Mouse (Mus musculus): ENCODE measurements around the gene Gpr143. TPM values are rescaled to one million over a fixed set of nuclear protein-coding genes. Genes with fewer than 3 reads are reported as not detected.

Gene Gpr143
- polyA plus RNA-seq, 1 experiment from 2014 or later = 0.19 TPM

DNA sequence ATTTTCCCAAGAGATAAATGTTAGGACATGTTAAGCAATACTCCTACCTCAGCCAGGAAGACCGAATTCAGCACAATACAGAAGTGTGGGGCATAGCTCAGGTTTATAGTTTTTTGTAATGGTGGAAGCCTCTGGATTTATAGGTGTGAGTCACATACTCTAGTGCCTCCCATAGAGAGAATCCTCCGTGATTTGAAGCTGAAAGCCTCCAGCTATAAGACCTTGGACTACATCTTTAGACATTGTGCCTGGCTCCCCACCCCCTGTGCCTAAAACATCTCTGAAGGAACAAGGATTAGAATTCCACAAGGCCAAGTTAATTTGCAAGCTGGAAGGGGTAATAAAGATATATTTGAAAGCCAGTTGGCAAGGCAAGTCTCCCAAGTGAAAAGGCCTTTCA lies 19.3 kb upstream of the Gpr143 start:
- H3K27ac ChIP-seq (ENCODE audit: low read depth, low read length) = no peak overlapping the region
- H3K9me3 ChIP-seq (replicated peaks; ENCODE audit: control insufficient read depth, low read length) = no peaks in the 10 kb centered on the region
- no peak overlapping the region for H3K4me2 ChIP-seq
- H3K9ac ChIP-seq (ENCODE audit: low read depth, low read length) = no peak overlapping the region
- WGBS (ENCODE audit: insufficient replicate concordance) = 55% methylated on average over 2 of the region's 2 CpGs
- H3K4me3 ChIP-seq (ENCODE audit: low read depth, low read length) = no peak overlapping the region
- no peak for ATAC-seq (replicated peaks; ENCODE audit: insufficient number of reproducible peaks, low FRiP score, low TSS enrichment)
- H3K36me3 ChIP-seq (ENCODE audit: control insufficient read depth, insufficient read depth, low read length) = no peaks in the 10 kb centered on the region
- no peaks in the 10 kb centered on the region; the same call in 1 of the 2 replicates for H3K4me1 ChIP-seq (ENCODE audit: control insufficient read depth, insufficient read depth, low read length)
- no peaks in the 10 kb centered on the region for H3K27me3 ChIP-seq (ENCODE audit: control insufficient read depth, insufficient read depth, low read length)

DNA sequence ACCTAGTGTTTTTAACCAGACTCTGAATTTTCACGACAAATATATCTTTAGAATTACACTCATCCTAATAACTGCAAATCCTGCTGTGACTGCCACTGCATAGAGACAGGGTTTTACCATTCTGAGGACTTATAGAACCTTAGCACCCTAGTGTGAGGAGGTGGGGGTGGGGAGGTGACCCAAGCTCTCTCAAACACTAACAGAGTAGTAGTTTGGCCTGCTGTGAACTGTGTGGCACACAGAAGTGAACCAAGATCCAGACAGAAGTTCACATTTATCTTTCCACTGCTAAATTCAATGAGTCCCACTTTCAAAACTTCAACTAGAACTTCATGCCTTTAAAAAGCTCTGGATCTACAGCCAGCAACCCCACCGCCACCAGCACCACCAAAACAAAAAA lies 18.9 kb upstream of the Gpr143 start:
- ATAC-seq (replicated peaks; ENCODE audit: insufficient number of reproducible peaks, low FRiP score, low TSS enrichment) = no peak
- Histone ChIP-seq H3K36me3 (ENCODE audit: control insufficient read depth, insufficient read depth, low read length) (no peaks in the 10 kb centered on the region), H3K4me1 (ENCODE audit: control insufficient read depth, insufficient read depth, low read length) (no peaks in the 10 kb centered on the region; the same call in 1 of the 2 replicates), H3K27me3 (ENCODE audit: control insufficient read depth, insufficient read depth, low read length) (no peaks in the 10 kb centered on the region), H3K4me2 (no peak overlapping the region), H3K27ac (ENCODE audit: low read depth, low read length) (no peak overlapping the region), H3K4me3 (ENCODE audit: low read depth, low read length) (no peak overlapping the region), H3K9ac (ENCODE audit: low read depth, low read length) (no peak overlapping the region), H3K9me3 (replicated peaks; ENCODE audit: control insufficient read depth, low read length) (no peaks in the 10 kb centered on the region)
- WGBS (ENCODE audit: insufficient replicate concordance) = 56% methylated on average over 2 of the region's 2 CpGs

DNA sequence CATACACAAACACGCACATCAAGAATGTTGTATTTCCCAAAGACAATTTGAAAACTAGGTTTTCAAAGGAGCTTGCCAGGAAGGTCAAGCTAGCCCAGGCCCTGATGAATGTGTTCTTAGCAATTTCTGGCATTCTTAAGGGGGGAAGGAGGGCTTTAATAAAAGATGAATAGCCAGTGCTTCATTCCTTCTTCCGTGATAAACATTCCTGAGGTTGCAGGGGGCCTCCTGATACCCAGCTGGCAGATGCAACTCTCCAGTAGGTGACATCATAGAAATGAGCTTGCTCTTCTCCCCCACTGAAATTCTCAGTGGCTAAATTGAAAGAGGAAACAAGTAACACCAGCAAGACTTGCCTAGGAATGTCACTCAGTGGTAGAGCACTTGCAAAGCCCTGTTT lies 17.6 kb upstream of the Gpr143 start:
- H3K36me3 ChIP-seq (ENCODE audit: control insufficient read depth, insufficient read depth, low read length) = no peaks in the 10 kb centered on the region
- no peak overlapping the region for H3K4me2 ChIP-seq
- H3K27ac ChIP-seq (ENCODE audit: low read depth, low read length) = no peak overlapping the region
- no peaks in the 10 kb centered on the region; the same call in 1 of the 2 replicates for H3K4me1 ChIP-seq (ENCODE audit: control insufficient read depth, insufficient read depth, low read length)
- peaks cover 7% of the 10 kb centered on the region for H3K27me3 ChIP-seq (ENCODE audit: control insufficient read depth, insufficient read depth, low read length)
- no peak for ATAC-seq (replicated peaks; ENCODE audit: insufficient number of reproducible peaks, low FRiP score, low TSS enrichment)
- WGBS (ENCODE audit: insufficient replicate concordance) = 41% methylated on average over 2 of the region's 2 CpGs
- no peaks in the 10 kb centered on the region for H3K9me3 ChIP-seq (replicated peaks; ENCODE audit: control insufficient read depth, low read length)
- no peak overlapping the region for H3K4me3 ChIP-seq (ENCODE audit: low read depth, low read length)
- H3K9ac ChIP-seq (ENCODE audit: low read depth, low read length) = no peak overlapping the region

DNA sequence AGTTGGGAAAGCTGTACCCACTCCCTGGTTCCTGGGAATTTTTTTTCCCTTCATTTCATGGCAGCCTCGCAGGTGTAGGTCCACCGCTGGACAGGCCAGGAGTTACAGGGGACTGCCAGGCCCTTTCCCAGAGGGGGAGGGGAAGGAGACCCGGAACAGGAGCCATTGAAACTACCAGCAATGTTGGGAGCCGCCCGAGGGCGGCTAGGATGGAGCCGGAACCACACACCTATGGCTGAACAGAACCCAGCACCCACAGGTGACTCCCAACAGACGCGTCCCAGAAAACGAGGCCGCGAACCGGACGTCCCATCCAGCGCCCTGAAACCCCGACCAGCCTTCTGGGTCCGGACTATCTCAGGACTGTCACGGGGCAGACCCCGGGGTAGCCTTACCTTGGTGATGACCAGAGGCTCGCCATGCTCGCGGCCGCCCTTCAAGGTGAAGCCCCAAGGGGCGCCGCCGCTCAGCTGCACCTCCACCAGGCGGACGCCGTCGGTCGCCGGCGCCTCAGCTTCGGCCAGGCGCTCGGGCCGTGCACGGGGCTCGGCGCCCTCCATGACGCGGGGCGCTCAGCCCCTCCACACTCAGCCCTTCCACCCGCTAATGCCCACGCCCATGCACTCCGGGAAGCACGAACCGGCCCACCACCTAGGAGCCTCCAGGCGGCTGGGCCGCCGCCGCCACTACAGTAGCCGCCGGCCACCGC lies 12.7 kb upstream of the Gpr143 start, which contains the start of gene Shroom2:
Shroom2 (minus strand) TSS at position 575 of the 709 bp plus-strand sequence.
- ATAC-seq (replicated peaks; ENCODE audit: insufficient number of reproducible peaks, low FRiP score, low TSS enrichment) = peak; percentile 72
- no peaks in the 10 kb centered on the region; the same call in 1 of the 2 replicates for H3K4me1 ChIP-seq (ENCODE audit: control insufficient read depth, insufficient read depth, low read length)
- peak within 1 kb of the TSS; percentile 82 for H3K9ac ChIP-seq (ENCODE audit: low read depth, low read length)
- H3K27ac ChIP-seq (ENCODE audit: low read depth, low read length) = peak within 1 kb of the TSS; percentile 71; the same call in 1 of the 2 replicates
- H3K4me2 ChIP-seq = peak within 1 kb of the TSS; percentile 64
- H3K36me3 ChIP-seq (ENCODE audit: control insufficient read depth, insufficient read depth, low read length) = no peaks in the 10 kb centered on the region
- WGBS (ENCODE audit: insufficient replicate concordance) = 11% methylated on average over 45 of the region's 55 CpGs
- H3K4me3 ChIP-seq (ENCODE audit: low read depth, low read length) = peak within 1 kb of the TSS; percentile 59
- peaks cover 16% of the 10 kb centered on the region for H3K27me3 ChIP-seq (ENCODE audit: control insufficient read depth, insufficient read depth, low read length)
- no peaks in the 10 kb centered on the region for H3K9me3 ChIP-seq (replicated peaks; ENCODE audit: control insufficient read depth, low read length)

DNA sequence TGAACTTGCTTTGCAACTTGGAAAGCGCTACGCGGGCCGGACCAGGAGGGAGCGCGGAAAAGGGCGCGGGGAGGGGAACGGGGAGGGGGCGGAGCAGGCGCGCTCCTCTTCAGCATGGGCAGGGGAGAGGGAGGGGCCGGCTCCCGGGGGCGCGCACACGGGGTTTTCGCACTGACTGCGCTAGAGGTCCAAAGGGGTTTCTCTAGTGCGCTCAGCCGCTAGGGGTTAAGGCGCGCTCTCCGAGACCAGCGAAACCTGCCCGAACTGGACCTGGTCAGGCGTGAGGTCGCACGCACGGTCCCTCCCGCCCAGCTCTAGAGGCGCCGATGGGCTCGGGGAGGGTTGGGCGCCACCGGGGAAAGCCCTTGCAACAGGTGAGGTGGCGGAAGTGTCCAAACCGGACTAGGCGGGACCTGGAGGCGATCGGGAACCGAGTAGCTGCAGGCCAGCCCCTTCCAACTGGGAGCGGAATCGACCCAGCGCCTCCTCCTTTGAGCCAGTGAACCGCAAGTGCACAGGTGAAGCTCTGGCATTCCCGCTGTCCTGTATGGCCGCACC lies 12.0 kb upstream of the Gpr143 start:
- Histone ChIP-seq H3K27me3 (ENCODE audit: control insufficient read depth, insufficient read depth, low read length) (peaks cover 16% of the 10 kb centered on the region), H3K9ac (ENCODE audit: low read depth, low read length) (peak overlapping the region; percentile 82), H3K4me1 (ENCODE audit: control insufficient read depth, insufficient read depth, low read length) (no peaks in the 10 kb centered on the region), H3K4me2 (peak overlapping the region; percentile 64), H3K36me3 (ENCODE audit: control insufficient read depth, insufficient read depth, low read length) (no peaks in the 10 kb centered on the region), H3K9me3 (replicated peaks; ENCODE audit: control insufficient read depth, low read length) (no peaks in the 10 kb centered on the region), H3K27ac (ENCODE audit: low read depth, low read length) (peak overlapping the region; percentile 71; the same call in 1 of the 2 replicates), H3K4me3 (ENCODE audit: low read depth, low read length) (peak overlapping the region; percentile 59)
- WGBS (ENCODE audit: insufficient replicate concordance) = 10% methylated on average over 44 of the region's 48 CpGs
- peak; percentile 85 for ATAC-seq (replicated peaks; ENCODE audit: insufficient number of reproducible peaks, low FRiP score, low TSS enrichment)

DNA sequence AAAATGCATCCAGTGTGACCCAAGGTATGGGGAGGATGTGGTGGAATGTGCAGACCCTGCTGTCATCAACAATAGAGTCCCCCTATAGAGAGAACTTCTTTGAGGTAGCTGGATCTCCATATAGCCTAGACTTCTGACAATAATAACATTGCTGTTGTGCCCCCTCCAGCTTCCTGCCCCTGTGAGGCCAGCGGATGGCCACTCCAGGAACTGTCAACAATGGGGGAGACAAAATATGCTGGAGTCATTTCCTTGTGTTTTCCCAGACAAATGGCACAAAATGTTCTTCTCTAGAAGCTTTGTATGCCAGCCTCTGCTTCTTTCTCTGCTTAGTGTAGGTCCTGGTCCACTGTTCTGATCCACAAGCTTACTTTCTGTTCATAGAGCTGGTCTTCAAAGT lies 6.4 kb downstream of the Gpr143 start:
- Histone ChIP-seq H3K9me3 (replicated peaks; ENCODE audit: control insufficient read depth, low read length) (no peaks in the 10 kb centered on the region), H3K4me2 (no peak overlapping the region), H3K9ac (ENCODE audit: low read depth, low read length) (no peak overlapping the region), H3K4me3 (ENCODE audit: low read depth, low read length) (no peak overlapping the region), H3K36me3 (ENCODE audit: control insufficient read depth, insufficient read depth, low read length) (no peaks in the 10 kb centered on the region), H3K27me3 (ENCODE audit: control insufficient read depth, insufficient read depth, low read length) (no peaks in the 10 kb centered on the region), H3K4me1 (ENCODE audit: control insufficient read depth, insufficient read depth, low read length) (no peaks in the 10 kb centered on the region), H3K27ac (ENCODE audit: low read depth, low read length) (no peak overlapping the region)
- WGBS (ENCODE audit: insufficient replicate concordance) = 56% methylated on average over 1 of the region's 1 CpGs
- no peak for ATAC-seq (replicated peaks; ENCODE audit: insufficient number of reproducible peaks, low FRiP score, low TSS enrichment)

DNA sequence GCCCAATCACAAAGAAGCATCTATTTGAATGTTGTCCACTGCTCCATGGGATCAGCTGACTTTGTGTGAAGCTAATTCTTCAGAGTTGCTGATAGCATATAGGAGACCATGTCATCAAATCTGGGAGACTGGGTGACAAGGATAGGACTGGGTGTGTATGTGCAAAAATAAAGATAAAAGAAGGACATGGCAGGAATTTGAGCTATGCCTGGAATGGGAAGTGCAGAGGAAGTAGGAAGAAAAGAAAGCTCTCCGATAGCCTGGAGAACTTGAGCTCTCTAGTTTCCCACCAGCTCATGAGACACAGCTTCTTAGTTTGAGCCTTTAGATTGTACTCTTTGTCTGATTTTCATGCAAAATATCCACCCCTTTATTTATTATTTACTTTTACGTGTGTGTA lies 6.9 kb downstream of the Gpr143 start:
- 62% methylated on average over 2 of the region's 2 CpGs for WGBS (ENCODE audit: insufficient replicate concordance)
- Histone ChIP-seq H3K9ac (ENCODE audit: low read depth, low read length) (no peak overlapping the region), H3K36me3 (ENCODE audit: control insufficient read depth, insufficient read depth, low read length) (no peaks in the 10 kb centered on the region), H3K4me3 (ENCODE audit: low read depth, low read length) (no peak overlapping the region), H3K9me3 (replicated peaks; ENCODE audit: control insufficient read depth, low read length) (no peaks in the 10 kb centered on the region), H3K4me1 (ENCODE audit: control insufficient read depth, insufficient read depth, low read length) (no peaks in the 10 kb centered on the region), H3K27me3 (ENCODE audit: control insufficient read depth, insufficient read depth, low read length) (no peaks in the 10 kb centered on the region), H3K4me2 (no peak overlapping the region), H3K27ac (ENCODE audit: low read depth, low read length) (no peak overlapping the region)
- ATAC-seq (replicated peaks; ENCODE audit: insufficient number of reproducible peaks, low FRiP score, low TSS enrichment) = no peak

DNA sequence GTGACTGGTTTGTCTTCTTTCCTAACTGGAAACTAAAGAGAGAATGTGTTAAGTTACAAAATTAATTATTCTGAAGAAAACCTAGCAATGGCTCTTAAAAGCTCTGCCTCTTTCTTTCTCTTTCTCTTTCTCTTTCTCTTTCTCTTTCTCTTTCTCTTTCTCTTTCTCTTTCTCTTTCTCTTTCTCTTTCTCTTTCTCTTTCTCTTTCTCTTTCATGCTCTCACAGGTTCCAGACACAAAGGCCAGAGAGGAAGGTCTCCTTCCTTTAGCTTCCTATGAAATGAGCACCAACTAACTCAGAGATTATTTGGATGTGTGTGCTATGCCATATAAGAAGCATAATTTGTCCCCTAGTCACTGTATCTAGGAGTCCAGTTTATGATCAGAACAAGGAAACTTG lies 23.6 kb downstream of the Gpr143 start:
- no peaks in the 10 kb centered on the region for H3K36me3 ChIP-seq (ENCODE audit: control insufficient read depth, insufficient read depth, low read length)
- H3K27me3 ChIP-seq (ENCODE audit: control insufficient read depth, insufficient read depth, low read length) = no peaks in the 10 kb centered on the region
- H3K4me1 ChIP-seq (ENCODE audit: control insufficient read depth, insufficient read depth, low read length) = no peaks in the 10 kb centered on the region
- no peak overlapping the region for H3K27ac ChIP-seq (ENCODE audit: low read depth, low read length)
- ATAC-seq (replicated peaks; ENCODE audit: insufficient number of reproducible peaks, low FRiP score, low TSS enrichment) = no peak
- no peak overlapping the region for H3K4me3 ChIP-seq (ENCODE audit: low read depth, low read length)
- H3K4me2 ChIP-seq = no peak overlapping the region
- H3K9ac ChIP-seq (ENCODE audit: low read depth, low read length) = no peak overlapping the region
- H3K9me3 ChIP-seq (replicated peaks; ENCODE audit: control insufficient read depth, low read length) = no peaks in the 10 kb centered on the region

DNA sequence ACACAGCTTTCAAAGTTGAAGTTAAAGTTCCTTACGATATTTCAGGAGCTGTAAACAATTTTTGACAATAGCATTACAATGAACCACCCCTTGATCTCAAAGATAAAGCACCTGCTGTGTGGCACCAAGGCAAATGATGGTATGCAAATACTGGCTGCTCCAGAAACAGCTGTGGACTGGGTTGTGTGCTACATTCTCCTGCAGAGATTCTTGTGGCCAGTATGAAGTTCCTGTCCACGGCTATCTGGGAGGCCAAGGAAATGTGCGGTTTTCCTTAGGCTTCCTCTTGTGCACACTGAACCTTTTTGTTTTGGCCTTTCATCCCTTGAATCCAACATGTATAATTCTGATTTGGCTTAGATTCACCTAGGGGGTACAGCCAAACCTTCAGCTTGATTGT lies 31.6 kb downstream of the Gpr143 start:
- 68% methylated on average over 3 of the region's 3 CpGs for WGBS (ENCODE audit: insufficient replicate concordance)
- Histone ChIP-seq H3K4me2 (no peak overlapping the region), H3K27me3 (ENCODE audit: control insufficient read depth, insufficient read depth, low read length) (no peaks in the 10 kb centered on the region), H3K27ac (ENCODE audit: low read depth, low read length) (no peak overlapping the region), H3K36me3 (ENCODE audit: control insufficient read depth, insufficient read depth, low read length) (no peaks in the 10 kb centered on the region), H3K4me1 (ENCODE audit: control insufficient read depth, insufficient read depth, low read length) (no peaks in the 10 kb centered on the region), H3K4me3 (ENCODE audit: low read depth, low read length) (no peak overlapping the region), H3K9me3 (replicated peaks; ENCODE audit: control insufficient read depth, low read length) (no peaks in the 10 kb centered on the region), H3K9ac (ENCODE audit: low read depth, low read length) (no peak overlapping the region)
- no peak for ATAC-seq (replicated peaks; ENCODE audit: insufficient number of reproducible peaks, low FRiP score, low TSS enrichment)
